Mouse (Mus musculus): ENCODE measurements around the gene Pgr. TPM values are rescaled to one million over a fixed set of nuclear protein-coding genes. Genes with fewer than 3 reads are reported as not detected.

Pgr gene
- polyA plus RNA-seq, 1 experiment from 2014 or later = 0.79 TPM

DNA sequence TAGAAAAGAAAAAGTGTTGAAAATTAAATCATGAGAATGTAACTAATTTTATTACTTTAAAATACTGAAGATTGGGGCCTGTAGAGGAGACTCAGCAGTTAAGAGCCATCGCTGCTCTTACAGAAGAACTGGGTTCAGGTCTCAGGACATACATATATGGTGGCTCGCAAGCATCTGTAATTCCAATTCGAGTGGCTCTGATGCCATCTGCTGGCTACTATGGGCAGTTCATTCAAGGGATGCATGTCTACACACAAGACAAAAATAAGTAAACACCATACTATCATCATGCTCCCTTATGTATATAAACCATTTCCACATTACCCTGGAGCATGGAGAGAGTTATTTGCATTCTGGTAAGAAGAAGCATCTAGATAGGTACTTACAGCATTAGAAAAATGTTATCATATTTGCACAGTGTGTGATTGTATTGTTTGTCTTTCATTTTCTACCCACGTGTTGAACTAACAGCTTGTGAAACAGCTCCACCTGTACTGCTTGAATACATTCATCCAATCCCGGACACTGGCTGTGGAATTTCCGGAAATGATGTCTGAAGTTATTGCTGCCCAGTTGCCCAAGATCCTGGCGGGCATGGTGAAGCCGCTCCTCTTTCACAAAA is 65.0 kb downstream of the Pgr start:
- Histone ChIP-seq H3K36me3 (no peaks in the 10 kb centered on the region), H3K4me3 (no peak overlapping the region), H3K27ac (no peak overlapping the region), H3K9ac (no peak overlapping the region), H3K4me1 (no peaks in the 10 kb centered on the region), H3K9me3 (no peaks in the 10 kb centered on the region), H3K4me2 (no peak overlapping the region), H3K27me3 (no peaks in the 10 kb centered on the region)
- 69% methylated on average over 8 of the region's 8 CpGs for WGBS
- ATAC-seq (ENCODE audit: insufficient number of reproducible peaks, low FRiP score, low TSS enrichment, low read depth) = no peak

DNA sequence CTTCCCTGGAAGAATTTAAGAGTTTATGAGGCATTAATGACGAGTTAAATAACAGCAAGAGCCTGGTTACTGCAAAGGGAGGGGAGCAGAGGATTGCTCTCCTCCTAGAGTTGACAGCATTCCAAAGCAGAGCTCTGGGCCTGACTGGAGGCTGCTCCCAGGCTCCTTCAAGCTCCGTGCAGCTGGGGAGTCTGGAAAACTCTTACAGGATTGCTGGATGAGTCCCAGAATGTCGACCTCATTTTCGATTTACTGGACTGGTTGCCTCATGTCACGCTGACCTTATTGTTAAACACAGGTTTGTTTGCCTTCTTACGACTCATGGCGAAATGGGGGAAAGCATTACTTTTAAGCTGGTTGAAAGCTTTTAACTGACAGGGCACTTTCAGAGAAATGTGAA is 70.6 kb downstream of the Pgr start:
- Histone ChIP-seq H3K9ac (no peak overlapping the region), H3K36me3 (no peaks in the 10 kb centered on the region), H3K4me1 (no peaks in the 10 kb centered on the region), H3K9me3 (no peaks in the 10 kb centered on the region), H3K27me3 (no peaks in the 10 kb centered on the region), H3K4me3 (no peak overlapping the region), H3K27ac (no peak overlapping the region), H3K4me2 (no peak overlapping the region)
- whole genome bisulfite sequencing = 30% methylated on average over 7 of the region's 7 CpGs
- no peak for ATAC-seq (ENCODE audit: insufficient number of reproducible peaks, low FRiP score, low TSS enrichment, low read depth)

DNA sequence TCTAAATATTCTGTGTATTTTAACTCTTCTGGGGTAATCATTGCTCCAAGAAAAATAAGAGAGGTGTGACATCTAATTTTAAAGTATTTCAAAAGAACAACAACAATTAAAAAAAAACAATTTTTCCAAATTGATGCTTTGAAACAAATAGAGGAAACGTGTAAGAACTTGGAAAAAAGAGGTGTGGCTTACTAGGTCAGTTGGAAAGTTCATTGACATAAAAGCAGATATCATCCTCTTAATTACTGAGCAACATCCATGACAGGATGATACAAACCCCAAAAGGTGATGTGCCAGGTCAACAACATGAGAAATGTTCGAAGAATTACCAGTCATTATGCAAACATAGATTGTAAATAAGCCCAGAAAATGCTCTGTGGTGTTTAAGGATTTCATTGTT is 71.9 kb downstream of the Pgr start, which contains the start of gene Gm16485:
Gene Gm16485 (plus strand): TSS at position 301 of the 400 bp plus-strand sequence.
- H3K4me2 ChIP-seq = no peak within 1 kb of the TSS
- no peaks in the 10 kb centered on the region for H3K9me3 ChIP-seq
- no peaks in the 10 kb centered on the region for H3K4me1 ChIP-seq
- H3K36me3 ChIP-seq = no peaks in the 10 kb centered on the region
- WGBS = 78% methylated on average over 2 of the region's 2 CpGs
- no peak within 1 kb of the TSS for H3K27ac ChIP-seq
- no peak for ATAC-seq (ENCODE audit: insufficient number of reproducible peaks, low FRiP score, low TSS enrichment, low read depth)
- no peaks in the 10 kb centered on the region for H3K27me3 ChIP-seq
- no peak within 1 kb of the TSS for H3K9ac ChIP-seq
- no peak within 1 kb of the TSS for H3K4me3 ChIP-seq

DNA sequence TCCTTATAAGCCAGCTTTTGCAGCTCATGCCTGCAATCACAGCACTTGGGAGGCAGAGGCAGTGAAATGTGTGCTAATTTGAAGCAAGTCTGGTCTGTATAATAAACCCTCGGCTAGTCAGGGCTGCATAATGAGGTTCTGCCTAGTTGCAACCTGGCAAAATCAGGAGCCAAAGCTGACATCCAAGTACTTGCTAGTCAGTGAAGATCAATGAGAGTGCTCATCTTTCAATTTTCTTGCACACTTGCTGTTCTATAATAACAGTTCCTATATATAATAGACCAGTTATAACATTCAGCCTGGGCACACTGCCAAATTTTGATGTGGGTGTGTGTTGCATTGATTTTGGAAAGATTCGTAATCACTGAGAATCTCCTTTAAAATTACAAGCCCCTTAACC is 78.1 kb downstream of the Pgr start:
- no peak overlapping the region for H3K4me2 ChIP-seq
- H3K4me1 ChIP-seq = no peaks in the 10 kb centered on the region
- ATAC-seq (ENCODE audit: insufficient number of reproducible peaks, low FRiP score, low TSS enrichment, low read depth) = no peak
- no peak overlapping the region for H3K27ac ChIP-seq
- no peaks in the 10 kb centered on the region for H3K27me3 ChIP-seq
- 36% methylated on average over 2 of the region's 2 CpGs for whole genome bisulfite sequencing
- no peaks in the 10 kb centered on the region for H3K9me3 ChIP-seq
- H3K4me3 ChIP-seq = no peak overlapping the region
- H3K9ac ChIP-seq = no peak overlapping the region
- no peaks in the 10 kb centered on the region for H3K36me3 ChIP-seq

DNA sequence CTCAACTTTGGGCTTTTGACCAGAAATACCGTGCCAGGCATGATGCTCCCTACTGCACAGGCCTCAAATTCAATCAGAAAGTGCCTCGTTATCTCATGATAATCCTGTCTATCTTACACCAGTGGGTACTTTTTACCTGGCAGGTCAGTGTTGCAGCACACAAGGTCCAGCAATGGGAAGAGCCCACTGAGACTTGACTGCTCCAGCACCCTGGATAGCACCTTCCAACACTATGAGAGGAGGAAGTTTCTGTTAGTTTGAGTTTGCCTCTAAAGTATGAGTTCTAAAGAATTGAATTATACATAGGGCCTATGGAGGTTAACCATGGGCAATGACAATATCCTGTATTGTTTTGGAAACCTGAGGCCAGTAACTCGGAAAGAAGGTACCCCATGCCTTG is 82.7 kb downstream of the Pgr start:
- Histone ChIP-seq H3K36me3 (no peaks in the 10 kb centered on the region), H3K27ac (no peak overlapping the region), H3K9ac (no peak overlapping the region), H3K4me2 (no peak overlapping the region), H3K9me3 (no peaks in the 10 kb centered on the region), H3K27me3 (no peaks in the 10 kb centered on the region), H3K4me1 (no peaks in the 10 kb centered on the region), H3K4me3 (no peak overlapping the region)
- ATAC-seq (ENCODE audit: insufficient number of reproducible peaks, low FRiP score, low TSS enrichment, low read depth) = no peak
- WGBS = 74% methylated on average over 3 of the region's 3 CpGs

DNA sequence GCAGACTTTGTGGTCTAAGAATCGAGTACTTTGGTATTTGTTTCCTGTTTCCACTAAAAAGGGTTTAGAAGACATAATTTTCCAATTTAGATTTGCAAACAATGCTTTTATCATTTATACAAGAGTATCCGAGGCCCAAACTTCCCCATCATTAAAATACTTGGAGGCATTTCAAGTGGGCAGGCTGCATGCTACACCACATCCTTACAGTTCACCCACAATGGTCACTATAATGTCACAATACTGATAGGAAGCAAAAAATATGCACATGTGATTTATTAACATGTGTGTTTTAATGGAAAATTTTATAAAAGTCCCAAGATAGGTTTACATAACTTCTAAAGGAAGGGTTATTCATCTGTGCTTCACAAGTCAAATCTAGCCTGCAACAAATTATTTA is 96.9 kb downstream of the Pgr start:
- 74% methylated on average over 2 of the region's 2 CpGs for WGBS
- Histone ChIP-seq H3K36me3 (peaks cover 22% of the 10 kb centered on the region), H3K9me3 (no peaks in the 10 kb centered on the region), H3K9ac (no peak overlapping the region), H3K4me3 (no peak overlapping the region), H3K4me2 (no peak overlapping the region), H3K27ac (no peak overlapping the region), H3K4me1 (no peaks in the 10 kb centered on the region), H3K27me3 (no peaks in the 10 kb centered on the region)
- no peak for ATAC-seq (ENCODE audit: insufficient number of reproducible peaks, low FRiP score, low TSS enrichment, low read depth)

DNA sequence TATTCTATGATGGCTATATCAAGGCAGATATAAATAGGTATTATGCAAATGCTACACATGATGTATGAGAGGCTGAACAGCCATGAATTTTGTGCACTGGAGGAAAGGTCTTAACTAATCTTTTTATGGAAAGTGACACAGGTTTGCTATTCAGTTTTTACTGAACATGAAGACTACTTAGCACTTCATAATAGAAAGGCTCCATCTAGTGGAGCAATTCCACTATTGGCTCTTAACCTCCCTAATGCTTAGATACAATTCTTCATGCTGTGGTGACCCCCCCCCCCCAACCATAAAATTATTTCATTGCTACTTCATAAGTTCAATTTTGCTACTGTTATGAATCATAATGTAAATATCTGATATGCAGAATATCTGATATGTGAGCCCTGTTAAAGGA is 101.5 kb downstream of the Pgr start:
- no peak for ATAC-seq (ENCODE audit: insufficient number of reproducible peaks, low FRiP score, low TSS enrichment, low read depth)
- Histone ChIP-seq H3K36me3 (peaks cover 29% of the 10 kb centered on the region), H3K4me1 (no peaks in the 10 kb centered on the region), H3K4me2 (no peak overlapping the region), H3K9ac (no peak overlapping the region), H3K4me3 (no peak overlapping the region), H3K27ac (no peak overlapping the region), H3K27me3 (no peaks in the 10 kb centered on the region), H3K9me3 (no peaks in the 10 kb centered on the region)

DNA sequence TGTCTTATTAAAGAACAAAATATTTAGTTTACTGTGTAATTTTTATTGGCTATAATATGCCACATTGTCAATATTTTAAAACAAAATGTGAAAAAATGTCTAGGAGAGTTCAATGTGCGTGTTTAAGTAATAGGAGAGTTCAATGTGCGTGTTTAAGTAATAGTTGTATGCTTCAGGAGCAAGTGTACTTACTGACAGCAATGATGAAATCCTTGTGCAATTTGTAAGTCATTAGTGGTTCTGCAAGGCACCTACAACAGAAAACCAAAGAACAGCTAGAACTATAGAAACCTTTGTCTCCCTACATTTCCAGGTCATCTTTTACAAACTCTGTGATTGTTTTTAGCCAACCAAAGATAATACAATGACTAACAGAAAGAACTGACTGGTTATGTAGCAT is 115.5 kb downstream of the Pgr start:
- H3K4me1 ChIP-seq = no peaks in the 10 kb centered on the region
- H3K9ac ChIP-seq = no peak overlapping the region
- peaks cover 43% of the 10 kb centered on the region for H3K36me3 ChIP-seq
- H3K9me3 ChIP-seq = no peaks in the 10 kb centered on the region
- no peak for ATAC-seq (ENCODE audit: insufficient number of reproducible peaks, low FRiP score, low TSS enrichment, low read depth)
- no peak overlapping the region for H3K27ac ChIP-seq
- no peak overlapping the region for H3K4me2 ChIP-seq
- H3K4me3 ChIP-seq = no peak overlapping the region
- no peaks in the 10 kb centered on the region for H3K27me3 ChIP-seq
- 92% methylated on average over 2 of the region's 2 CpGs for WGBS

Other genes with a start within 250 kb of the Pgr start
- gene Gm16485, start 72.0 kb downstream of the Pgr start, polyA plus RNA-seq (2015; fragmentation: Nextera tagmentation; extraction: Ambion mirVana) = 0.15 and 0.26 TPM in 2 replicates

All from limb, embryonic 15.5 days (tissue).